Mouse (Mus musculus) brain, embryonic 18.5 days (tissue): ENCODE data around the gene Polr2l.

Source experiments
- DNase-seq: peaks from one replicate; pipeline ENCODE4 v3.0.0-alpha.2; 2012; ENCODE audit warnings: low read depth, low spot score

The Polr2l gene

DNA sequence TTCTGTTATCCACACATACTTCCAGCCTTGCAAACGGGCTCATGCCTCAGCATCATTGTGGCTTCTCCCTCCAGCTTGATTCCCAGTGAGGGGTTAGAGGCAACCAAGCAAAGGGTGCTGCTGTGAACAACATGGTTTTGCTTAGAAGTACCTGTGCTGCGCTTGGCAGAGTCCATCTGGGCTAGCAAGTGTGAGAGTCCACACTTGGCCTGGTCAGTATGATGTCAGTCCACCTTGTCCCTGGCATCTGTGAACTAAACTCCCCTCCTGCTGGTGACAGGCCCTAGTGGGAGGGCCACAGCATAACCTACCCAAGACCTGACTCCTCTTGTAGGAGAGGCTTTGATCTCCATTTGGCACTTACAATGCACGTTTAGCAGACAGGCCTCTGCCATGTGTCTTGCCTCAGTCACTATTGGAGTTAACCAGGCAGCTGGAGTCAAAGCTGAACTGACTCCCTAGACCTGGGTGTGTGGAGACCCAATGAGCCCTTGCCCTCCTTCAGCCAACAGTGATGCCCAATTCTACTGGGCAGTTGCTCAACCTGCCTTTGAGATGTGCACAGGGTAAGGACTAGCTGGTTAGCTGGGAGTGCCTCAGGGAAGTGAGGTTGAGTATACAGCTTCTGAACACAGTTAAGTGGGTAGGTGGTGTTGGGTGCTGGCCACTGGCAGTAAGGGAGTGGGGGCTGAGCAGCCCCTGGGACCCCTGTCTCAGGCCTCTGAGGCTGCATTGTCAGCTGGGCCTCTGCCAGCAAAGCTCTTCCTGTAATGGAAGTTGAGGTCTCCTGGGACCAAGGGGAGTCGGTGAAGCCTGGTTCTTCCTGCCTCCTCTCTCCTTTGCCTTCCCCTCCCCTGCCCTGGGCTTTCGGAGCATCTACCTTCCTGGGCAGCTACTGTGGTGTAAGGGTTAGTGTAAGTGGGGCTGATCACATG, 9.5 kb upstream of the Polr2l start:
- no peak for DNase-seq

DNA sequence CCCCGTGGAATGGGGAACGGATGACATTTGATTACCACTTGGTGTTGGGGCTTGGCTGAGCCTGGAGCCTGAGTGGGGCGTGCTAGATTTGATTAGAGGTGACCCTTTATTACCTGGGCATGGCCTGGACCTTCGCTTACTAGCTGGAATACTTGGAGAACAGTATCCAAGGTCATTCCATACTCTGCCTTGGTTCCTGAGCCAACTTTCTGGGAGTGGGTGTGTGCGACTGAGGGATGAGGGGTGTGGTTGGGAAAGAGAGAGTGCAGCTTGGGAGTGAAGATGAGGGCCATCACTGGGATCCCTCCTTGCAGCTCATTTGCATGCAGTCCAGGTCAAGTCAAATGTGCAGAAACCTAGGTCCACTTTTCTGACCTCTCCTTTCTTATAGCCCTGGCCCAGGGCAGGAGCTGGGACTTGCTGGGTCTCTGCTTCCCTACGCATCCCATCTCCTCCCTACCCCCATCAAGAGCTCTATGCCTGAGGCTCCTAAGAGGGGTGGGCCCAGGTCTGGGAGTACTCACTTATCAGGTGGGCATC, 8.3 kb upstream of the Polr2l start:
- no peak for DNase-seq

DNA sequence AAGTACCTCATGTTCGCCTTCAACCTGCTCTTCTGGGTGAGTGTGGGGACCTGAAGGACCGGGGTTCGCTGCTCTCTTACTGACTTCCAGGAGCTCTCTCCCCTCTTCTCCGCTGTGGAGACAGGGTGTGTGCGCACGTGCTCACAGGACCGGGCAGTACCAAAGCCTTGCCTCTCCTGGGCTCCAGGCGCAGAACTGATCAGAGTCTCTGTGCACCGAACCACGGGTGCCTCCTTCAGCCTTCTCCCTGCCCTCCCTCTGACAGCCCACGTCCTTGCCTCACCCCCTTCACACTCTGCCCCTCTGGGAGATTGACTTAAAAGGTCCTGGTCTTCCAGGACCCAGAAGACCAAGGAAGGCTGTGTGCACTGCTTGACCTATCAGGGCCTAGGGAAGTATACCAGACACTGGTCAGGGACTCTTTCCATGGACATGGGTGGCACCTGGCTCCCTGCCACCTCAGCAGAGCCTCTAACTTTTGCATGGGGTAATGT, 7.6 kb upstream of the Polr2l start:
- no peak for DNase-seq

DNA sequence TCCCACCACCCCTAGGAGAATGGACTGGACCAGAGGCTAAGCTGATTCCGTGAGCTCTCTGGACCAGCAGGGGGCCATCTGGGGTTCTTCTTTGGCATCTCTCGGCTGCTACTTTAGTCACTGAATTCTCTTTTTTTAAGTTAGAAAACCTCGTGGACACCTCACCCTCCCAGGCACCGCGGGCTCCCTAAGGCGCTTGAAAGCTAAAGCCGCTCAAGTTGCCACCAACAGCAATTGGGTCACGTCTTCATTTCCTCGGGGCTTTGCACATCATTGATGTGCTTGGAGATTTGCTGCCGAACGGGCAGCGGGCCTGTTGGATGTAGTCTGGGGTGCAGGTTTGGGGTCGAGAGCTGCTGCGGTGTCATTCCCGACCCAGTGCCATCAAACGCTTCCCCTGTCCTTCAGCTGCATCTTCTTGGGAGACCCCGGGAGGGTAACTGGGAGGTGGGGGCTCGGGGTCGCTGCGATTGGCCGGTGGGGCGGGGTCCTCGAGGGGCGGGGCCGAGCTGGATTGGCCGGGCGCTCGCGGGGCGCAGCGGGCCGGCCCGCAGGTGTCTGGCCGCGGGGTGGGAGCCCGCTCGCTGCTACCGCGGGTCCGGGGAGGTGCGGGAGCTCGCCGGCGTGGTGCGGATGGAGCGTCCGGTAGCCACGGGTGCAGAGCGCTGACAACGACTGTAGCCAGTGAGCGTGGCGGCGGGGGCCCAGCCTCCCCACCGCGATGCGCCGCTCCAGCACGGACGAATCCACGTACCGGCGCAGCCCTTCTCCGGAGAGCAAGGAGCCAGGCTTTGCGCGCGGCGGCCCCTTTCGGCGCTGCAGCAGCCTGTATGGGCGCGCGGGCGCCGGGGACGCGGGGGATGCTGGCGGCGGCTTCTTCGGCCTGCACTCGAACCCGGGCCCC, 6.8 kb upstream of the Polr2l start:
- no peak for DNase-seq

DNA sequence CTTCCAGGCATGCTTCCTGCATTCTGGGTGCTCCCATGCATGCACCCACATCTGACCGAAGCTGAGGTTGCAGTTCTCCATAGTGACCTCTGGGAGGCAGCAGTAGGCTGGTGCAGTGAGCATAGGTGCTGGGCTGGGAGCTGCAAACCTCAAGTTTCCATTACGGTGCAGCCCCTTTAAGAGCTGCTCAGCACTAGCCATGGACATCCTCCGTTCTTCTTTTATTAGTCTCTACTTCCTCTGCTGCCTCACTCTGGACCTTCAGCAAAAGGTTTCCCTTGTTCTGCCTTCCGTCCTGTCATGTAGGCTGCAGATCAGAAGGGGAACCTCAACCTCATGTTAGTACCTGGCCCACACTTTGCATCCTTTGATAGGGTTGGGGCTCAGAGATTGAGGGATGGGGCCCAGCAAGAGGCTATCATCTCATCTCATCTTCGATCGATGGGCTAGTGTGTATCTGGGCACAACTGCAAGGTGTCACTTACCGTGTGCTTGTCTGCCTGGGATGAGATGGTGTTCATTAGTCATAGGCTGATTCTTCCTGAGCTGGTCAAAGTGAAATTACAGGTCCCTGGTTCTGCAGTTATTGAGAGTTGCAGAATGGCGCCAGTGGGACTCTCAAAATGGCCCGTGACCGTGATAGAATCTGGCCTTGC, 6.0 kb upstream of the Polr2l start:
- no peak for DNase-seq

DNA sequence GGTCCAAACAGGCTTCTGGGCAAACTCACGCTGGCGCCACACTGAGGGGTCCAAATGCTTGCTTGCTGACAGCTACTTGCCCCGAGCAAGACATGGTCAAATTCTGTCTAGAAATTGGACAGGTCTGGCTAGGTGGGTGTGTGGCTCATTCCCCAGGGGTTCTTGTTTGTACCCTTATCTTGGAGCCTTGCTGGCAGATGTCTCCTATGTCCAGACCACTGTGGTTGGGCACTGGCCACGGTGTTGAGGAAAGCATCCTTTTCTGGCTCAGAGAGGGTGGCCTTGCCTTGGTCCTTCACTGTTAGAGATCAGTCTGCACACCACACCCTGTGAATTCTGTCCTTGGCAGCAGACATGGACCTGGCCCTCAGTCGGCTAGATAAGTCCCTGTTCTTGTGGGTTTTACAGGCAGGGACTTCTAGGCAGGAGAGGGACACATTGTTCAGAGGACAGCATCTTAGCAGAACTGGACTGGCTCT, 3.4 kb upstream of the Polr2l start:
- no peak for DNase-seq

DNA sequence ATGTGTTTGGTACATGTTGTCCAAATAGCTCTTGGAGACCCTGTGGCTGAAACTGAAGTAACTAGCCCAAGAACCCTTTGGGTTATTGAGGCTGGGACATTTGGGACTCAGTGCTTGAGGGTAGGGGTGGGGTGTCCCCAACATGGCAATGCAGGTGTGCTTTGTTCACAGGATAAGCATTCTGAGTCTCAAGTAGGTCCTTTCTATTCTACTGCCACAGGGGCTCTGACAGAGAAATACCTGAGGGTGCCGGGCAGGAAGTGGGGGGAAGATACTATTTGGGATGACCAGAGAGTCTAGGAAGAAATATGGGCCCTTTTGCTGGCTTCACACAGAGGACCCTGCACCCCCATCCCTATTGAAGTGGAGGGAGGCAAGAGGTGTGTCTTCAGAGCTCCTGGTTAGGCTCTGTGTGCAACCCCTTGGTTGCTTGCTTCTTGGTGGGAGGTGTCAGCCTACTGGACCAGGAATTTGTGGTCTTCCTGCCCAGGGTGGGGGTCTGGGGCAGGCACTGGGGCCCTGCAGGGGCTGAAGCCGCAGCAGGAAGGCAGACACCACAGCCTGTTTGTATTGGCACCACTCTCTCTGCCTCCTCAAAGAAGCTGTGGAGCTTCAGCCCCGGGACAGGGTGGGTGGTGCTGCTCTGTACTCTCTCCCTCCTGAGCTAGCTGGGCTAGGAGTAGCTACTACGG, 2.8 kb upstream of the Polr2l start:
- DNase-seq, result no peak

DNA sequence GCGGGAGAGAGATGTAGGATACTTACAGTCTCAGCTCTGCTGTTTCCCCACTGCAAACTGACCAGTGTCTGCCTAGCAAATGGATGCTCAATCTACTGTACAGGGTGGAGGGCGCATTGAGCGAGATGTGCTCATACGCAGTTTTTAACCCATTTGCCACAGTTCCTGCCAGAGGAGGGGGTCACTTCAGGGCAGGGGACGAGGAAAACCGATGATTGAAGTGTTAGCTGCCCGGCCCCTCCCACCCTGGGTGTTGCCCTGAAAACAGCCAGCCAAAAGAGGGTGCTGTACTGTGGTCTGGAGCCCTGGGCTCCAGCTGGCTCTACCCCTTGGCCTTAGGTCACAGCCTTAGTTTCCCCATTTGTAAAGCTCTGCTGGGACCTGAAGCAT, 2.0 kb upstream of the Polr2l start:
- no peak for DNase-seq

DNA sequence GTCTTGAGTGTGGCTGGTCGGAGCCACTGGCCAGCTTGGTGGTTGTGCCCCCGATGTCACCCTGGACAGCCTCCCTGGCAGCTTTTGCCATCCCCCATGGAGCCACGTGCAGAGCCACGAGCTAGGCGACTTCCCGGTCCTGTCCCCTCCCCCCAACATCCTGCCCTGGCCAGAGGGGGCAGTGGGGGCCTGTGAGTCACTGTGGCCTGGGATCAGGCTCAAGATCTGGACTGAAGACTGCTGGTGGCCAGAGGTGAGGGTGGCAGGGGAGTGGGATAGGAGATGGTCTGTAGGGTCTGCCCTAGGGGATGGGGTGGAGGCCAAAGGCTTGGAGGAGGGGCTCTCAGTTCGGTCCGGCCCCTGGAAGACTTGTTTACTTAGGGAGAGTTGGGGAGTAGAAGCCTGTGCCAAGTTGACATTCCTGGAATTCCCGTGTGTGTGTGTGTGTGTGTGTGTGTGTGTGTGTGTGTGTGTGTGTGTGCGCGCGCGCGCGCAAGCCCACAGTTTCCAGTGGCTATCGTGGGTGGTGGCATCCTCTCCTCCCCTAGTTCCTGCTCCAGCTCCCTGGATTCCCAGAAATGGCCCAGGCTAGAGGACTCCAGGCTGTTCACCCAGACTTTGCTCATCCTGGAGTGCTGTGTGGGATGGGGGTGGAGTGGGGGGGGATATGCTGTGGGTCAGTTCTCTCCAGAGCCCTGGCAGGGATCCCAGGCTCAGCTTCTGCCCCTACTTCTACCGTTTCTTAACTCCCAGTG, 1.5 kb upstream of the Polr2l start:
- DNase-seq, result no peak

DNA sequence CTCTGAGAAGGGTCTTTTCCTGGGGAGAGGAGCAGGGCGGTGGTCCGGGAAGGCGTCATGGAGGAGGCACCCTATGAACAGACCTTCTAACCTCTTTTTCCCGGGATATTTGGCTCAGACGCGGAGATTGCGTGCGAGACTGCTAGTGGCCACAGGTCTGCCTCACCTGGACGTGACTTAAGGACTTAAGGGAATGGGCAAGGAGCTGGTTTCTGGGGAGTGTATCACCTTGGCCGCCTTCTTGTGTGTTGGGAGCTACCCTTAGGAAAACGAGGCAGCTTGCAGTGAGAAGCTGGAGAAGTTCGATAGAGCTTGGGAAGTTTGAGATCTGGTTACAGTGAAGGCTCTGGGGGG, 850 bp upstream of the Polr2l start:
- DNase-seq, result no peak

DNA sequence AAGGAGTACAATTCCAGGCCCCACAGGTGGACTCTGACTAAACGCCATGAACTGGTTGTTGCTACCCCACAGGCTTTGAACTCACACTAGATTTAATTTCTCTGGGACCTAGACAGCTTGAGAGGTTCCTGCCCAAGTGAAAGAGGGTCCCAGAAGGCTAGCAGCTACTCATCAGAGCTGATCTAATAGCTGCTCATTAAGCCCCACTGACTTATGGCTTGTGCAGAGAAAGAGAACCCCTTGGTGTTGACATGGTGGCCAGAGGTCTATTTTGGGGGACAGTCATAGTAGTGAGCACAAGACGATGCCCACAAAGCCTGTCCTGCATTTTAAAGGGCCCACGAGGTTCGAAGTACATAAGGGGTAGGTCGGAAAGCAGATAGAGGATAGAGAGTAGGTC, 772 bp downstream of the Polr2l start:
- no peak for DNase-seq

DNA sequence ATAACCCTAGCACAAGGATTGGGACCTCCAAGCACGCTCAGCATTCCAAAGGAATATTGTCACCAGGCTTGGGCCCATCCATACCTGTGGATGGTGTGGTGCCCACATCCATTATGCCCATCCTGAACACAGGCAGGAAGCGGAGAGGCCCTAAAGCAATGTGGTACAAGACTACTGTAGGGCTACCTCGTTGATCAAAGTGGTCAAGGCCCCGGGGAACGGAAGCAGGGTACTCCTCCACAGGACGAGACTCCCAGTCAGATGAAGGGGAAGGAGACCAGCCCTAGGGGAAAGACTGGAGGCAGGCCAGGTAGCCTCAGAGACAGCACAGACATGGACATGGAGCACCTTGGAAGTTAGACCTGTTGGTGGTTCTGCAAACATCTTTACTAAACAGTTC, 2.2 kb downstream of the Polr2l start:
- no peak for DNase-seq

DNA sequence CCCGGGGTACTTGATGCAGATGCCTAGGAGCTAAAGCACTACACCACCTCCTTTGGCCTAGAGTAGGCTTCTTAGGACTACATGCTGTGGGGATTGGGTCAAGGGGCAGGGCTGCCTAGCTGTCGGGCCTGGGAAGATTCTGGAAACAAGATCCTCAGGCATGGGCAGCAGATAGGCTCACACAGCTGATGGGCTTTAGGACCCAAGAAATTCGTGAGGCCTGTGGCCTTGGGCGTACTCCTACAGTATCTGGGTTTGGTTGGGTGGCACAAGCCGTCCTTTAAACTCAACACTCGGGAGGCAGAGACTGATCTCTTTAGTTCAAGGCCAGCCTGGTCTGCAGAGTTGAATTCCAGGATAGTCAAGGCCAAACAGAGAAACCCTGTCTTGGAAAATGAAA, 2.7 kb downstream of the Polr2l start:
- no peak for DNase-seq

DNA sequence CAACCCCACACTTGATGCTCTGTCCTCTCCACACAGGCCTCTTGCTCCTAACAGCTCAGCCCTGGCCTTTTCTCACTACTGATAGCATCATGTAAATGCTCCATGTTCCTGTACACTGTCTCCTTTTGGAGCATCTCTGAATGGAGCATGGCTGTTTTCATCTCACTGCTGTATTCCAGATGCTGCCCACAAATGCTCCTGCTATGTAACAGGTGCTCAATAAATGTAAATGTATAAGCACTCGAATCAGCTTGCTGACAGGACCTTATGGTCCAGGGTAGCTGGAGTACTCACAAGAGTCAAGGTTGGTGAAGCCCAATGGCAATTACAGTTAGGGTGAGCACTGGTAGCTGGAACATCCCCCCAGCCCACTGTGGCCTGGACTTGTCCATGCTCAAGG, 3.7 kb downstream of the Polr2l start:
- DNase-seq, result no peak

DNA sequence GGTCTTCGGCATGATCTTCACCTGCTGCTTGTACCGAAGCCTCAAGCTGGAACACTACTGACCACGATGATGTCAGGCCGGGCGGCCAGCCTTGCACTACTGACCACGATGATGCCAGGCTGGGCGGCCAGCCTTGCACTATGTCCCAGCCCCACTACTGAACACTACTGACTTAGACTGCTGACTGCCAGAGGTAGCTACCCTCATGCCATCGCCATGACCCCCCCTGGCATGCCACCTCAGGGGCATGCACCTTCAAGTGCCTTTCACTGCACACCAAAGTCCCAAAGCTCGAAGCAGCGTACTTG, 4.3 kb downstream of the Polr2l start:
- no peak for DNase-seq

DNA sequence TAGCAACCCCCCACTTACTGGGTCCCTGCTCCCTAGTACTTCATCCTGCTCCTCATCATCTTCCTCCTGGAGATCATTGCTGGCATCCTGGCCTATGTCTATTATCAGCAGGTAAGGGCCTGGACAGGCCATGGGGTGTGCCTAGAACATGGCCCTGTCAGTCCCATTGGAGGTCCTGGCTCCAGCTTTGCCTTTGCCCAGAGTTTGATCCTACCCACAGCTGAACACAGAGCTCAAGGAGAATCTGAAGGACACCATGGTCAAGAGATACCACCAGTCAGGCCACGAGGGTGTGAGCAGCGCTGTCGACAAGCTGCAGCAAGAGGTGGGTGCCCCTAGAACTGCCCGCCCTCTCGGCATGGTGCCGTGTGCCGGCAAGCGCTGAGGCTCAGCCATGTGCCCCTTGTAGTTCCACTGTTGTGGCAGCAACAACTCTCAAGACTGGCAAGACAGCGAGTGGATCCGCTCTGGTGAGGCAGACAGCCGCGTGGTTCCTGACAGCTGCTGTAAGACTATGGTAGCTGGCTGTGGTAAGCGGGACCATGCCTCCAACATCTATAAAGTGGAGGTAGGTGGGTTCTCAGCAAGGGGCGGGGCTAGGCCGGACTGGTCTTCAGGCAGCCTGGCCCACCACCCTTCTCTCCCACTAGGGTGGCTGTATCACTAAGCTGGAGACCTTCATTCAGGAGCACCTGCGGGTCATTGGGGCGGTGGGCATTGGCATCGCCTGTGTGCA, 4.9 kb downstream of the Polr2l start:
- DNase-seq, result no peak

DNA sequence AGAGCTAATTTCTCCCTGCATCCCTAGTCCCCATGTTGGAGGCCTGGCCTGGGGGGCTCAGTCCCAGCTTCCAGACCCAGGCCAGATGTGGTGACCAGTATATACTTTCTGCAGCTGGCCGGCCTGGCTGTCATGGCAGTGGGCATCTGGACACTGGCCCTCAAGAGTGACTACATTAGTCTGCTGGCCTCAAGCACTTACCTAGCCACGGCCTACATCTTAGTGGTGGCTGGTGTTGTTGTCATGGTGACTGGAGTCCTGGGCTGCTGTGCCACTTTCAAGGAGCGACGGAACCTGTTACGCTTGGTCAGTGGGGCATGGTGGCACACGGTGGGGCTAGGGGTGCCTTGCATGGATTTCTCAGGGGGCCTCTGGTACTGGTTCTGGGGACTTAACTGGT, 5.6 kb downstream of the Polr2l start:
- DNase-seq, result no peak

DNA sequence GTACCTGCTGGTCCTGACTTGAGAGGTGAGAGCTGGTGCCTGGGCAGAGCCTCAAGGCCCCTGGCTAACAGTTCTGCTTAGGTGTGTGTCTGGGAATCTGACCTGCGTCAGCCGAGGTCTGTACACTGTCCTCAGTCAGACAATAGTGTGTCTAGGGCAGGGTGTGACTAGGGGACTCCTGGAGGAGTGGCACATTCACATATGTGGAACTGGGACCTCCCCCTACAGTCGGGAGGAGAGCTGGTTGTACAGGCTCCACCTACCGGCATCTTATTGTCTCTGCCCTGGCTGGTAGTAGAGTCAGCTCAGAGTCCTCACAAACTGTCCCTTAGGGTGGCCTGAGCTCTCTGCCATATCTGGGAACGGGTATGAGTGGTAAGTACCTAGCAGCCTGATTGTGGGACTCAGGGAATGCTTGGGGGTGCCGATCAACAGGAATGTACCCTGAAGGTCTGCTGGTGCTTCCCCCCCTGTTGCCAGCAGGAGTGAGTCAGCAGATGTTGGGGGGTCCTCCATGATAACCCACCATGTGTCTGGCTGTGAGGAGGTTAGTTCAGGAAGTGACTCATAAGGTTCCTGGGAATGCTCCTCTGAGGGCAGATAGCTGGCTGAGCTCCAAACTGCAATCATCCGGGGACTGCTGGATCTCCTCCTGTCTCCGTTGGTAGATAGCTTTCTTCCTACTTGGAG, 6.3 kb downstream of the Polr2l start:
- no peak for DNase-seq

DNA sequence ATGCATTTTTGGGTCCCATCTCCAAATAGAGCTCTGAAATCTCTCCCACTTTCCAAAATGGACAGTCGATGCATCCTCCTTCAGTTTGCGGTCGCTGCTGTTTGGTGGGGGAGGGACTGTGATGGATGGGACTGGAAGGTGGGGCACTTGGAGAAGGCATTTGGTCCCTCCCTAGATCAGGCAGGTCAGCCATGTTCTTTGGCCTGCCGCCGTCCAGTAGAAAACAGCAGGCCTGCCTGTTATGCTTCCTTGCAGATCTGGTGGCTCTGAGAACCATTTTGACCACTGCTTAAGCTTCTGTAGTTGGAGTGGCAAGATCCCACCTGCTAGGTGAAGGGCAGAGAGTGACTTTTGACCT, 6.8 kb downstream of the Polr2l start:
- DNase-seq, result no peak
